Mouse (Mus musculus) heart, embryonic 11.5 days (tissue): ENCODE measurements around the gene P4ha3. TPM values are rescaled to one million over a fixed set of nuclear protein-coding genes. Genes with fewer than 3 reads are reported as not detected.
"Not testable (repeated sequence)": the region's sequence is repeated elsewhere in the genome, so short reads cannot be mapped to it uniquely, and the experiment has no call there.

Source experiments
- ATAC-seq: fragments of 200-750 bp; cut with Nextera tagmentation; replicated peaks from 2 replicates; pipeline ENCODE4 v1.8.0; 2017; ENCODE audit warnings: moderate library complexity; ENCODE audit not compliant: insufficient number of reproducible peaks, low FRiP score, low TSS enrichment
- H3K27ac ChIP-seq: fragments of 300-500 bp; sonication (generic); 2 replicates; pipeline ENCODE4 v1.5.1; 2014; ENCODE audit warnings: mild to moderate bottlenecking, low read depth, low read length
- H3K27me3 ChIP-seq: fragments of 300-500 bp; sonication (generic); 2 replicates; pipeline ENCODE4 v1.6.1; 2014; ENCODE audit warnings: mild to moderate bottlenecking, low read length, mixed read lengths; ENCODE audit not compliant: control insufficient read depth, insufficient read depth
- H3K36me3 ChIP-seq: fragments of 300-500 bp; sonication (generic); 2 replicates; pipeline ENCODE4 v1.6.1; 2014; ENCODE audit warnings: mild to moderate bottlenecking, low read length, moderate library complexity, mixed read lengths; ENCODE audit not compliant: control insufficient read depth, insufficient read depth
- H3K4me1 ChIP-seq: fragments of 300-500 bp; sonication (generic); 2 replicates; pipeline ENCODE4 v1.6.1; 2014; ENCODE audit warnings: low read length; ENCODE audit not compliant: control insufficient read depth, insufficient read depth
- H3K4me2 ChIP-seq: fragments of 300-500 bp; sonication (generic); 2 replicates; pipeline ENCODE4 v1.6.1; 2014; ENCODE audit warnings: mild to moderate bottlenecking, moderate library complexity
- H3K4me3 ChIP-seq: fragments of 300-500 bp; sonication (generic); 2 replicates; pipeline ENCODE4 v1.5.1; 2014; ENCODE audit warnings: low read depth, low read length
- H3K9ac ChIP-seq: fragments of 300-500 bp; sonication (generic); 2 replicates; pipeline ENCODE4 v1.6.1; 2014; ENCODE audit warnings: mild to moderate bottlenecking, low read depth, low read length, moderate library complexity
- H3K9me3 ChIP-seq: fragments of 300-500 bp; sonication (generic); replicated peaks from 2 replicates; pipeline ENCODE4 v1.6.1; 2016; ENCODE audit warnings: low read length; ENCODE audit not compliant: control insufficient read depth
- WGBS: fragments of 180-500 bp; shearing (Covaris S2); extraction: QIAGEN DNeasy Blood & Tissue Kit; methylation state at CpG from one replicate; pipeline ENCODE4 v1.1.7; 2014; ENCODE audit not compliant: insufficient replicate concordance; 5-methylcytosine and 5-hydroxymethylcytosine counted together
- polyA plus RNA-seq: library from polyadenylated mRNA; unstranded; fragments of >200 nt; fragmentation: Nextera tagmentation; extraction: Ambion mirVana; gene quantifications from 2 replicates; pipeline ENCODE4 v1.2.1, GENCODE M21; 2014

Gene P4ha3
- 16.2 and 17.5 TPM in 2 replicates for polyA plus RNA-seq

- ATAC-seq = peak; percentile 56; the same call in 1 of the 2 replicates
- Histone ChIP-seq H3K27me3 (peaks cover 9% of the 10 kb centered on the region), H3K27ac (no peak within 1 kb of the TSS), H3K9me3 (no peaks in the 10 kb centered on the region), H3K9ac (peak within 1 kb of the TSS; percentile 73), H3K4me3 (peak within 1 kb of the TSS; percentile 60), H3K4me2 (peak within 1 kb of the TSS; percentile 73), H3K36me3 (no peaks in the 10 kb centered on the region), H3K4me1 (peaks cover 16% of the 10 kb centered on the region)
- under 1% methylated on average over 34 of the region's 53 CpGs for WGBS
Observed at GRCm38 (mm10) chr7:100285383-100285782, at the start of gene P4ha3. Gene P4ha3, plus strand, starts transcription at chr7:100285520.

GRCm38 (mm10) chr7:100238271-100238670, 47.0 kb upstream of the P4ha3 start:
- H3K9ac ChIP-seq = no peak overlapping the region
- no peak for ATAC-seq
- no peaks in the 10 kb centered on the region for H3K36me3 ChIP-seq
- no peak overlapping the region for H3K27ac ChIP-seq
- no peak overlapping the region for H3K4me3 ChIP-seq
- H3K27me3 ChIP-seq = no peaks in the 10 kb centered on the region
- no peak overlapping the region for H3K4me2 ChIP-seq
- no peaks in the 10 kb centered on the region for H3K4me1 ChIP-seq
- 66% methylated on average over 1 of the region's 1 CpGs for WGBS
- H3K9me3 ChIP-seq = no peaks in the 10 kb centered on the region

- WGBS = 71% methylated on average over 2 of the region's 2 CpGs
- Histone ChIP-seq H3K4me2 (no peak overlapping the region), H3K27ac (no peak overlapping the region), H3K27me3 (no peaks in the 10 kb centered on the region), H3K36me3 (no peaks in the 10 kb centered on the region), H3K4me3 (no peak overlapping the region), H3K9me3 (no peaks in the 10 kb centered on the region), H3K4me1 (no peaks in the 10 kb centered on the region), H3K9ac (no peak overlapping the region)
- no peak for ATAC-seq
Observed at GRCm38 (mm10) chr7:100240601-100241000, 44.7 kb upstream of the P4ha3 start.

GRCm38 (mm10) chr7:100243007-100243406, 42.3 kb upstream of the P4ha3 start:
- Histone ChIP-seq H3K9me3 (no peaks in the 10 kb centered on the region), H3K27ac (no peak overlapping the region), H3K9ac (no peak overlapping the region), H3K4me3 (no peak overlapping the region), H3K36me3 (no peaks in the 10 kb centered on the region), H3K4me1 (no peaks in the 10 kb centered on the region), H3K27me3 (no peaks in the 10 kb centered on the region), H3K4me2 (no peak overlapping the region)
- WGBS = 76% methylated on average over 1 of the region's 1 CpGs
- ATAC-seq = no peak

- no peaks in the 10 kb centered on the region for H3K36me3 ChIP-seq
- H3K27ac ChIP-seq = no peak overlapping the region
- no peaks in the 10 kb centered on the region for H3K4me1 ChIP-seq
- WGBS = 80% methylated on average over 4 of the region's 4 CpGs
- H3K9ac ChIP-seq = no peak overlapping the region
- no peaks in the 10 kb centered on the region for H3K27me3 ChIP-seq
- ATAC-seq = no peak
- no peaks in the 10 kb centered on the region for H3K9me3 ChIP-seq
- H3K4me2 ChIP-seq = no peak overlapping the region
- H3K4me3 ChIP-seq = no peak overlapping the region
Observed at GRCm38 (mm10) chr7:100244225-100244624, 41.1 kb upstream of the P4ha3 start.

GRCm38 (mm10) chr7:100245176-100245575, 40.1 kb upstream of the P4ha3 start:
- Histone ChIP-seq H3K27me3 (no peaks in the 10 kb centered on the region), H3K36me3 (no peaks in the 10 kb centered on the region), H3K4me3 (no peak overlapping the region), H3K4me2 (no peak overlapping the region), H3K9me3 (no peaks in the 10 kb centered on the region), H3K27ac (no peak overlapping the region), H3K9ac (no peak overlapping the region), H3K4me1 (no peaks in the 10 kb centered on the region)
- ATAC-seq = no peak
- 87% methylated on average over 3 of the region's 3 CpGs for WGBS

- Histone ChIP-seq H3K27ac (no peak overlapping the region), H3K27me3 (no peaks in the 10 kb centered on the region), H3K4me1 (no peaks in the 10 kb centered on the region), H3K9ac (no peak overlapping the region), H3K4me3 (no peak overlapping the region), H3K4me2 (no peak overlapping the region), H3K36me3 (peaks cover under 1% of the 10 kb centered on the region; the same call in 1 of the 2 replicates), H3K9me3 (no peaks in the 10 kb centered on the region)
- no peak for ATAC-seq
- WGBS = 88% methylated on average over 5 of the region's 5 CpGs
Observed at GRCm38 (mm10) chr7:100250667-100251066, 34.7 kb upstream of the P4ha3 start.

- Histone ChIP-seq H3K9me3 (no peaks in the 10 kb centered on the region), H3K27ac (no peak overlapping the region), H3K9ac (no peak overlapping the region), H3K4me3 (no peak overlapping the region), H3K4me2 (no peak overlapping the region), H3K4me1 (no peaks in the 10 kb centered on the region), H3K27me3 (no peaks in the 10 kb centered on the region), H3K36me3 (no peaks in the 10 kb centered on the region)
- WGBS = 80% methylated on average over 3 of the region's 3 CpGs
- no peak for ATAC-seq
Observed at GRCm38 (mm10) chr7:100262350-100262749, 23.0 kb upstream of the P4ha3 start.

GRCm38 (mm10) chr7:100264934-100265333, 20.4 kb upstream of the P4ha3 start:
- peak overlapping the region; percentile 34; the same call in 1 of the 2 replicates for H3K4me2 ChIP-seq
- not testable (repeated sequence) for H3K9me3 ChIP-seq

More at GRCm38 (mm10) chr7:100264934-100265333, 20.4 kb upstream of the P4ha3 start:
- not testable (repeated sequence) for H3K36me3 ChIP-seq, H3K4me3 ChIP-seq, H3K4me1 ChIP-seq, H3K27me3 ChIP-seq, H3K9ac ChIP-seq, H3K27ac ChIP-seq, ATAC-seq
- 37% methylated on average over 17 of the region's 17 CpGs for WGBS
